Mouse (Mus musculus) embryonic fibroblast, embryonic 13.5 days (primary cell): ENCODE results near the gene Cdkn2aipnl.

Experiments
- CTCF ChIP-seq: IDR thresholded peaks from 2 replicates; pipeline ENCODE4 v1.5.1; 2011; ENCODE audit warnings: mild to moderate bottlenecking, control low read depth, low read length, moderate library complexity, borderline replicate concordance; ENCODE audit not compliant: insufficient read depth
- POLR2A ChIP-seq: IDR thresholded peaks from 2 replicates; pipeline ENCODE4 v1.6.1; 2011; ENCODE audit warnings: low read depth, mild to moderate bottlenecking, control low read depth, low read length, moderate library complexity

- TF ChIP-seq POLR2A: no peak
- TF ChIP-seq CTCF: no peak
These were observed 27.9 kb upstream of the Cdkn2aipnl start for GRCm38 (mm10) chr11:51939590-51939955.
